Mouse (Mus musculus): ENCODE data around the gene Dera.

GRCm38 (mm10) chr6:137734460-137734845, 19.9 kb upstream of the Dera start:
- TF ChIP-seq CTCF (IDR thresholded peaks at IDR 0.05; ENCODE audit: low read depth) (no peak), EP300 (optimal IDR thresholded peaks at IDR 0.05) (no peak)
